Mouse (Mus musculus) brain, embryonic 18.5 days (tissue): ENCODE data around the gene Rpl6.
"Not testable (repeated sequence)": the region's sequence is repeated elsewhere in the genome, so short reads cannot be mapped to it uniquely, and the experiment has no call there.

Source experiments
- DNase-seq: peaks from one replicate; pipeline ENCODE4 v3.0.0-alpha.2; 2012; ENCODE audit warnings: low read depth, low spot score

Gene Rpl6

DNA sequence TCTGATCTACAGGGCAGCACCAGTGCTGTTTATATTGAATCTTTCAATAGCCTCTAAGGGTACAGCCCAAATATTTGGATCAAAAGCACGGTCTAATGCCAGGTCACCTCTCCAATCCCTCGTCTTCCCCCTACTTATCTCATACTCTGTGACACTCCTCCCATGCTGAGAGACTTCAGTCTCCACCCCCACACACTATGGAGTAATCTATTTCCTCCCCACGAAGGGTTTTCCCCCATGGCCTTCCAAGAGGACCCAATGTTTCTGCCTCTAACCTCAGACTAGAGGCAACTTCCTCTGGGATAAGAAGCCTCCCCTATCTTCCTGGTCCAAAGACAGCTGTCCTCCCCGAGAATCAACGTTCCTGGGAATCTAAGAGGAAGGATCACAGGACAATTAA lies 7.5 kb upstream of the Rpl6 start:
- DNase-seq, result no peak

DNA sequence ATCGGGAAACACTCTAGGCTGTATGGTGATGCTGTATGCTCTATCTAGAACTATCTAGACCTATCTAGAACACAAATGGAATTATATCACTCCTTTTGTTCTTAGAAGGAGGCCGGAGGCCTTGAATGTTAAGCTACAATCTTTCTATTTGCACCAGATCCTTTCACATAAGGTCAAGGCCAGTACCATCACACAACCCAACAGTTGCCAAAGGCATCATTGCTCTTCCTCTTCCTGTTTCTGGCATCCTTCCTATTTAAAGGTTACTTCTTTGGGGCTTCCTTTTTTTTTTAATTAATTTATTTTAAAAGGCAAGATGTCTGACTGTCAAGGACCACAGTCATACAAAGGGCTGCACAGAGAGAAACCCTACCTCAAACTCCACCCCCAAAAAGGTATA lies 6.9 kb upstream of the Rpl6 start:
- no peak for DNase-seq

DNA sequence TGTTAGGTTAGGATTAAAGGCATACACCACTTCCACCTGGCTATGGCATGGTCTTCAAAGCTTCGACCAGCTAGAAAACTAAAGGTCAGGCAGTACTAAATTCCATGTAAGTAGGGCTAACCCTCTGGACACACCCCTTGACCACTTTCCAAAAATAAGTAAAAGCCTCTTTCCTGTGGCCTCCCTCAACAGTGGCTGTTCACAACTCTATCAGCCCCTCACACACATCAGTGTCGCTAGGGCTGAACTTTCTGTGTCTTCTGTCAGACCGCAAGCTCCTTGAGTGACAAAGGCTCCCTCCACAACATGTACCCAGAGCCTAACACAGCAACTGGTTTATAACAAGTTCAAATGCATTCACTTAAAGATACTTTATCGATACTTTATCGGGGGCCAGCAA lies 5.9 kb upstream of the Rpl6 start:
- DNase-seq, result no peak

DNA sequence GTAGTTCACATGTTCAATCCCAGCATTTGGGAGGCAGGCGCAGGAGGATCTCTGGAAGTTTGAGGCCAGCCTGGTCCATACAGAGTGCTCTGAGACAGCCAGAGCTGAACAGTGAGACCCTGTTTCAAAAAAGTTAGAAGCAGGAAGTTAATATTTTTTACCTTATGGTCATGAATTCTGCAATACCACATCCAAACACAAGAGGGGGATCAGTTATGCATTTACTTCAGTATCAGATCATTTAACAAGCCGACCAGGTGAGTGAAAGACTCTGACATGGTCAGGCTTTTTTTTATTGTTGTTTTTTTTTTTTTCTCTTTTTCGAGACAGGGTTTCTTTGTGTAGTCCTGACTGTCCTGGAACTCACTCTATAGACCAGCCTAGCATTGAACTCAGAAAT lies 2.5 kb upstream of the Rpl6 start:
- no peak for DNase-seq

DNA sequence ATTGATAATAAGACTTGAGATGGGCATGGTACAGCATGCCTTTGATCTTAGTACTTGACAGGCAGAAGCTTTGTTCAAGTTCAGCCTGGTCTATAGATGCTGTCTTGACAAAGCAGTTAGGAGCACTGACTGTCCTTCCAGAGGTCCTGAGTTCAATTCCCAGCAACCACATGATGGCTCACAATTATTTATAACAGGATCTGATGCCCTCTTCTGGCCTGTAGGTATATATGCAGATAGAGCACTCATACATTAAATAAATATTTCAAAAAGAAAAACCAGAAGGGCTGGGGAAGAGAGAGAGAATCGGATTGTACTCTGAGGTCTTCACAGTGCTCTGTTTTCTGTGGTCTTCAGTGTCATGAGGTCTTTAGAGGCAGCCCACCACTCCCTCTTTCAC lies 1.8 kb upstream of the Rpl6 start:
- no peak for DNase-seq

DNA sequence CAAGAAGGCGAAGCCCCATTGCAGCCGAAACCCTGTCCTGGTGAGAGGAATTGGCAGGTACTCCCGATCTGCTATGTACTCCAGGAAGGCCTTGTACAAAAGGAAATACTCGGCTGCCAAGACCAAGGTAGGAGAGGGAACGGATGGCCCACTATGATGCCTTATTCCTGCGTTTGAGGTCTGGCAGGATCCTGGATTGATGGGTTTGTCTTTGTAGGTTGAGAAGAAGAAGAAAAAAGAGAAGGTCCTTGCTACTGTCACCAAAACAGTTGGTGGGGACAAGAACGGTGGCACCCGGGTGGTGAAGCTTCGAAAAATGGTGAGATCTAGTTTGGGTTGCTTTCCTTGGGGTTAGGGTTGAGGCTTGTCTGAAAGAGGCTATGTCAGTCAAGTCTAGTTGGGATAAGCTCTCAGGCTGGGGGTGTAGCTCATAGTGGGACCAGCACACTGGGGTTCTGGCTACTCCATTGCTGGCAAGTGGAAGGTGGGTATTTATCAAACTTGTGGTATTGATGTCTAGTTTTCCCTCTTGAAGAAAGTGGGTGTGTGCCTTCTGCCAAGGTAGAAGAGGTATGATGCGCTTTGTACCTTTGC lies 1.4 kb downstream of the Rpl6 start:
- DNase-seq, result not testable (repeated sequence)

DNA sequence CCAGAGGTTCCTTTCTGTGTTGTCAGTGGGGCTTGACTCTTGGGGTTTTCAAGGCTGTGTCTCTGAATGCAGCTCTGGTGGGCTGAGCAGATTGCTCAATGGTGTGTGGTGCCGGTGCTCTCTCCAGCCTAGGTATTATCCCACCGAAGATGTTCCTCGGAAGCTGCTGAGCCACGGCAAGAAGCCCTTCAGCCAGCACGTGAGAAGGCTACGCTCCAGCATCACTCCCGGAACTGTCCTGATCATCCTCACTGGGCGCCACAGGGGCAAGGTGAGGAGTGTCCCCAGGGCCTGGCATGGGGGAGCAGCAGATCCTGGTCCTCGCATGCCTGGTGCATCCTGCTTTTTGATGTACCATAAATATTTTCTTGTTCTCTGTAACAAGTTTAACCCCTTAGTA lies 2.3 kb downstream of the Rpl6 start:
- no peak for DNase-seq

DNA sequence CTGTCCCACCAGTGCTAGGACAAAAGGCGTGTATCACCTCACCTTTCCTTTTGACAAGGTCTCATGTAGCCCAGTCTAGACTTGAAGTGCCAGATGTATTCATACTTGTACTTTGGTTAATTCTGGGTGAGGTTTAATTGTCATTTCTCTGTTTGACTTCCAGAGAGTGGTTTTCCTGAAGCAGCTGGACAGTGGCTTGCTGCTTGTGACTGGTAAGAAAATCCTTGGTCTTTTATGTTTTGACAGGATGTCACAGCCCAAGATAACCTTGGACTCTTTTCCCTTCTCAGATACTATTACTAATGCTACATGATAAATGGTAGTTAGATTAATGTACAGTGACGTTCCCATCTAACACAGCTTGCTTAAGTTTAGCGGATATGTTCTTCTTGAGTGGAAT lies 2.7 kb downstream of the Rpl6 start:
- no peak for DNase-seq

DNA sequence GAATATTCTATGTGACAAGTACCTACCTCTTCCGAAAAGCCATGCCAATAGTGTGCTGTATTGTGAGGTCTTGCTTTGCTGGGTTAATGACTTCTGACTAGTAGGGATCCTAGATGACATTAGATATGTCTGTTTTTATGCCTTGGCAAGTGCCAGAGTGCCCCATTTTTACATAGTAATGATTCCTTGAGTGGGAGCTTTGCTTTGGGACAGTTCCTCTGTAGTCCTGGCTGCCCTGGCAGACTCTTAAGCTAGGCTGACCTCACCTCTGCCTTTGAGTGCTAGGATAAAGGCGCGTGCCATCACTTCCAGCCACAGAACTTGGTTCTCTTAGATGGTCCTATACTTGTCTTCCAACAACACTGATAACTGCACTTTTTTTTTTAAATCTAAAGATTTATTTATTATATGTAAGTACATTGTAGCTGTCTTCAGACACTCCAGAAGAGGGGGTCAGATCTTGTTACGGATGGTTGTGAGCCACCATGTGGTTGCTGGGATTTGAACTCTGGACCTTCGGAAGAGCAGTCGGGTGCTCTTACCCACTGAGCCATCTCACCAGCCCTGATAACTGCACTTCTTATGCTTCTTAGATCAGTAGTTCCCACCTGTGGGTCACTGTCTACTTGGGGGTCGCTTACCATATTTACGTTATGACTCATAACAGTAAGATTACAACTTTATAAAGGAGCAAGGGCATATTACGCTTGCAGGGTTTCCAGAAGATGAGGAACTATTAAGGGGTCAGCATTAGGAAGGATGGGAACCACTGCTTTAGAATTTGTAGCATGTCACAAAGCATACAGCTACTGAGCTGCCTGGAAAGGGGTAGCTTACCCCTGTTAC lies 5.7 kb downstream of the Rpl6 start:
- DNase-seq, result no peak

DNA sequence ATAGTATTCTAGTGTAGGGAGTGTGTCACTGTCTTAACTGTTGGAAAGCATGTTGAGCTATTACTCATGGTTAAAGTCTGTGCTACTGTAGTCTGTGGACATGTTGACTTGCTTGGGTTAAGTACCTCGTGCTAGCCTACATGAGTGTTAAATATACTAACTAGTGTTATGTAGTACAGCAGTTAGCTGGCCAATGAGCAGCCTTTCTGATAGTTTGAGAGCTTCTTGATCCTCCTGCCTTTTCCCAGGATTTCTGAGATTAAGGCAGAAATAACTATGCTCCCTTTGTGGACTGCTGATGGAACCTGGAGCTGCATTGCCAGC lies 6.3 kb downstream of the Rpl6 start:
- DNase-seq, result no peak

DNA sequence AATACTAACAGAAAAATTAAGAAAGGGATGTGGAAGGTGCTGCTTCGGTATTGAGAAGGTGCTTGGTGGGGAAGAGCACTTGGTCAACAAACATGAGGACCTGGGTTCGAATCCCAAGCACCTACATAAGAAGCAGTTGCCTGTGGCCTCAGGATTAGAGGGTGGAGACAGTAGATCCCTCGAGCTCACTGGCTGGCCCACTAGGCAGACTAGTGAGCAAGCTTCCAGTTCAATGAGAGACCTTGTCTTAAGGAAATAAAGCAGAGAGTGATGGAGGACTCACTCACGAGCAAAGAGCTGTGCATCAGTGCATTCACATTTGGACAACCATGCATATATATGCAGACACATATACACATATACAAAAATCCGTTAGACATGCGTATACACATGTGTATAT lies 7.8 kb downstream of the Rpl6 start:
- no peak for DNase-seq

DNA sequence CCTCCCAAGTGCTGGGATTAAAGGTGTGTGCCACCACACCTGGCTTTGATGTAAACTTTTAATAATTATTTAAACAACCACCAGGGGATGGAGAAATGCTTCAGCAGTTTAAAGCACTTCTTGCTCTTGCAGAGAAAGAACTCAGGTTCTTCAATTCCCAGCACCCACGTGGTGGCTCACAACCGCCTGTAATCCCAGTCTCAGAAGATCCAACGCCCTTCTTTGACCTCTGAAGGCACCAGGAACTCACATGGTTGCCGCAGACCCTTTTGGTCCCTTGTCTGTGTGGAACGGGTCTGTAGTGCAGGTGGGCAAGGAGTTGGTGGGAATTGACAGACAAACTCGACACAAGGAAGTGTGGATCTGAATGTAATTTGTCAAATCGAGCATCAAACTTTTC lies 10.4 kb downstream of the Rpl6 start:
- DNase-seq, result no peak

DNA sequence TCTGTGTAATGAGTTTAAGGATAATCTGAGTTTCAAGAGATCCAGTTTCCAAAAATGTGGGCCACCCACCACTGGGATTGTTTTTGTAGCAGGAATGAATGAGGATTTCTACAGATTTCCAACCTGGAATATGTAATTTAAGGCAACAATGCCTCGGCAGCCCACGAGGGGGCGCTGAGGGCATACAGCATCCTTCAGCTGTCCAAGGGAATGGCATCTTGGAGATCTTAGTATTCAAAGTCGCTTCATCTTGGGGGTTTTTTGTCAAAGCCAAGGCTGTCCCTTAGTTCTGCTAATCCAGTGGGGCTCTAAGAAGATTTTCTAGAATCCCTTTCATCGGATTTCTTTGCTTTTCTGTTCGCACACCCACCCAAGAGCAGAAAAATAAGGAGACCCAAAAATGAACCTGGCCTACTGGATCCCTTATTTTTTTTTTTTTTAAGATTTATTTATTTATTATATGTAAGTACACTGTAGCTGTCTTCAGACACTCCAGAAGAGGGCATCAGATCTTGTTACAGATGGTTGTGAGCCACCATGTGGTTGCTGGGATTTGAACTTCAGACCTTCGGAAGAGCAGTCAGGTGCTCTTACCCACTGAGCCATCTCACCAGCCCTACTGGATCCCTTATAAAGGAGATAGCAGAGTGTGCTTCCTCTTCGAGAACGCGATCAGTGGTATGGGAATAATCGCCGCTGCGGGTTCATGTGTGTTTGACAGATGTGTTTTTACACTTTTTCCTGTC lies 11.3 kb downstream of the Rpl6 start:
- DNase-seq, result no peak

DNA sequence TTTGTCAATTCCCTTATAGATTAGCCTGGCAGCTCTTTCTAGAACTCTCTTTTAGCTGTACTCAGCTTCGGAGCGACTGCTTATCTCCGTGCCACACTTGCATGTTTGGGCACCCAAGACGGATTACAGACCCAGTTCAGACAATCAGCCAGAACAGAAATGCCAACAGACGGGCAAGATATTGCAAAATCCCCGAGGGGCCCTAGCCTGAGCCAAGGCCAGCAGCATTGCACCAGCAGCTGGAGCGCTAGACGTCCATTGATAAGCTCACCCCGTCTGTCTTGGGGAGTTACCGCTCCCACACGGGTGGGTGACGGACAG lies 11.8 kb downstream of the Rpl6 start:
- no peak for DNase-seq

DNA sequence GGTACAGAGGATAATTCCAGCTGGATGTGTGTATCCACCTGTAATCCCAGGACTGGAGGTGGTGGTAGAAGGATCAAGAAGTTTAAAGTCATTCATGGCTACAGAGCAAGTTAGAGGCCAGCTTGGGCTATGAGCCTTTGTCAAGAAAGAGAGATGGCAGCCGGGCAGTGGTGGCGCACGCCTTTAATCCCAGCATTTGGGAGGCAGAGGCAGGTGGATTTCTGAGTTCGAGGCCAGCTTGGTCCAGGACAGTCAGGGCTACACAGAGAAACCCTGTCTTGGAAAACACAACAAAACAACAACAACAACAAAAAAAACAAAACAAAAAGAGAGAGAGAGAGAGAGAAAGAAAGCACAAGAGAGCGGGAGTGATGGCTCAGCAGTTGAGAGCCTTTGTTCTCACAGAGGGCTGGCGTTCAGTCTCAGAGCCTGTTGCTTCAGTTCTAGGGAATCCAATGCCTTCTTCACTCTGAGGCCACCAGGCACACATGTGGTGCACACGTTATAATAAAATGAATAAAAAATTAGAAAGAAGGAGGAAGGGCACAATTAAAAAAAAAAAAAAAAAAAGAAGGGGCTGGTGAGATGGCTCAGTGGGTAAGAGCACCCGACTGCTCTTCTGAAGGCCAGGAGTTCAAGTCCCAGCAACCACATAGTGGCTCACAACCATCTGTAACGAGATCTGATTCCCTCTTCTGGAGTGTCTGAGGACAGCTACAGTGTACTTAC lies 12.5 kb downstream of the Rpl6 start:
- not testable (repeated sequence) for DNase-seq

DNA sequence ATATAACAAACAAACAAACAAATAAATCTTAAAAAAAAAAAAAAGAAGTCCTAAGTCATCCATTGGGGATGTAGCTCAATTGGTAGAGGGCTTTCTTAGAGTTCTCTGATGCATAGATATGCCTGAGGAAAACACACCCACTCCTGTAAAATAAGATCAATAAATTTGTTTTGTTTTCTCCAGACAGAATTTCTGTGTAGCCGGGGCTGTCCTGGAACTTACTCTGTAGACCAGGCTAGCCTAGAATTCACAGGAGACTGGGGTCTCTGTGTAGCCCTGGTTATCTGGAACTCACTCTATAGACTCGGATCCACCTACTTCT lies 13.0 kb downstream of the Rpl6 start:
- no peak for DNase-seq

DNA sequence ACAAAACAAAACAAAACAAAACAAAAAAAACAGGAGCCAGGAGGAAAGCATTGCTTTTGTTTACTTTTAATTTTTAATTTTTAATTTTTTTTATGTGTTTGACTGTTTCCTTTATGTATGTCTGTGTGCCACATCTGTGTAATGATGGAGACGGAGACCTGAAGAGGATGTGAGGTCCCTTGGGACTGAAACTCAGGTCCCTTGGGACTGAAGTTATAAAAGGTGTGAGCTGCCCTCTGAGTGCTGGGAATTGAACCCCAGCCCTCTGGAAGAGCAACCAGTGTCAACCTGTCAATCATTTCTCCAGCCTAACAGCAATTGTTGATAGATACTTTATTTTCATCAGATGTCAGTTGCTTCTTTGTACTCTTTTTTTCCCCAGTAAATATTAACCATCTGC lies 14.9 kb downstream of the Rpl6 start:
- no peak for DNase-seq

DNA sequence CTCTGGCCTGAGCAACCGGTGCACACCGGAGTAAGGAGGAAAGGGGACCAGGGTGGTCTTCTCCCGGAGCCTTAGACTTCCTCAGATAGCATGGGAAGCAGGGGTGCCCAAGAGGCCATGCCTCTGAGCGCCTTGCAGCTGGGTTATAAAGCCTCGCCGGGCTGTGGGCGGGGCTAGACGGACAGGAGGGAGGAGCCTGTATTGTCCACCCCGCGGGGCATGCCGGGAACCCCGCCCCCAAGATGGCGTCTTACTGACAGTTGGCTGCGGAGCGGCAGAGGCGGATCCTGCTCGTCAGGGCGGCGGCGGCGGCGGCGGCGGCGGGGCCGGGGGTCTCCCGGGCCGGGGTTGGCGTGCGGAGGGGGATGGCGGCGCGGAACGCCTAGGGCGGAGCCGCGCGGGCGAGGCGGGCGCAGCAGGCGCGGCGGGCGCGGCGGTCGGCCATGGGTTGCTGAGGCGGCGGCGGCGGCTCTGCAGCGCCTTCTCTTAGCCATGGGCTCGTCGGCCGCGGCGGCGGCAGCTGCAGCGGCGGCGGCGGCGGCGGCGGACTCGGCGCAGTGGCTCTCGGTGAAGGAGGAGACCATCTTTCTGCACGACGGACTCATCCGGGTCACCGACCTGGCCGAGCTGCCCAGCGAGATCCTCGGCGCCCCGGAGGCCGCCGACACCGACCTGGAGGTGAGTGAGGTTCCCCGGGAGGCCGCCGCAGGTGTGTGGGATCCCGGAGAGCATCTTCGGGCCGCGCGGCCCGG lies 15.9 kb downstream of the Rpl6 start, which contains the start of gene Hectd4:
Gene Hectd4, plus strand, starts transcription at position 240 of the 752 bp plus-strand sequence.
- DNase-seq, result peak; percentile 81

DNA sequence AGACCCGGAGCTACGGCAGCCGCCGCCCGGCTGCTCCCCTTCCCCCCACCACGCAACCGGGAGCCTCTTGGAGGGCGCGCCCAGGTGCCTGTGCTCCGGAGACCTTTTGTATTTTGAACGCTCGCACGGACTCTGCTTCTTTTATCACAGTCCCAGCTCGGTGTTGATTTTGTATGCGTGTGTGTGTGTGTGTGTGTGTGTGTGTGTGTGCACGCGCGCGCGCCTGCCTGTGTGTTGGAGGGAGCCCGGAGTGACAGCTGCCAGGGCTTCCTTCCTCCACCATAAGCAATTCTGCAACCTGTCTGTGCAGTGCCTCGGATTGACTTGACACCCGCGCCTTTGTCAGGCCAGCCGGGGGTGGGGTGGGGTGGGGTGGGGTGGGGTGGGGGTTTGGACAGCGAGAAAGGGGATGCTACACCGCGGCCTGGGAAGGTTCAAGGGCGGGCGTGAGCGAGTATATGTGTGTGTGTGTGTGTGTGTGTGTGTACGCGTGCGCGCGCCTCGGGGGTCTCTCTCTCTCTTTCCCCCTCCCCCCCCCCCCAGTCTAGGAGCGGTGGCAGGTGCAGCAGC lies 16.5 kb downstream of the Rpl6 start:
- DNase-seq, result no peak

DNA sequence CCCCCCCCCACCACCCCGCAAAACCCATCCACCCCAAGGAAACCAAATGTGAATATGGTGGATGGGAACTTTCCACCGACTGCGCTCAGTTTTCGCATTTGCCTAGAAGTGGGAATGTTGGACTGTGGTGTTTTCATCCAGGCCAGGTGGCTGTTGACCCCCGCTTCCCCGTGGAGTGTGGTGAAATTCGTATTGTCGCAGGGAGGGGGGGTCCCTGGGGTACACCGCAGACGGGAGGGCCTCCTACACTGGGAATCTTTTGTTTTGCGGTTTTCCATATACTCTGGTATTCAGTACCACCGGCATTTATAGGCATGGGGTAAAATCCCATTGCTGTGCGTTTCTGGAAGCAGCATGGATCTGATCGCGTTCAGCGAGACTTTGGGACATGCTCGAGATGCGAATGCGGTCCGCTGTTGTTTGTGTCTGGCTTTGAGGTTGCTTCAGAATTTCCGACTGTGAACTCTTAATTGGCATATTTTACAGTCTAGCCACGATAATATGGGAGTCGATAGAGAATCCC lies 17.1 kb downstream of the Rpl6 start:
- DNase-seq, result no peak

DNA sequence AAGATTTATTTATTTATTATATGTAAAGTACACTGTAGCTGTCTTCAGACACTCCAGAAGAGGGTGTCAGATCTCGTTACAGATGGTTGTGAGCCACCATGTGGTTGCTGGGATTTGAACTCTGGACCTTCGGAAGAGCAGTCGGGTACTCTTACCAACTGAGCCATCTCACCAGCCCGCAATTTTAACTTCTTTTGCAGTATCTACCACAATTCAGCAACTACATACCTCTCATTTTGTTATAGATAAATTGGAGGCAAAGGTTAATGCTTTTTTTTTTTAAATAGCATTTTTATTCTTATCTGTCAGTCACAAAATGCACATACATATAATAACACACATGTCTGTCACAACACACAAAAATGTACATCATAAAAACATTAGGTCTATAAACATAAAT lies 19.7 kb downstream of the Rpl6 start:
- not testable (repeated sequence) for DNase-seq
